Mouse (Mus musculus) ovary, postnatal 36 days (tissue): ENCODE data around the gene Col6a6.
"Not testable (repeated sequence)": the region's sequence is repeated elsewhere in the genome, so short reads cannot be mapped to it uniquely, and the experiment has no call there.

ENCODE experiments used
- DNase-seq: peaks from one replicate; pipeline ENCODE4 v3.0.0; 2022; ENCODE audit warnings: low spot score, mixed read lengths

The Col6a6 gene

GRCm38 (mm10) chr9:105665269-105665668, 162.7 kb downstream of the Col6a6 start:
- no peak for DNase-seq

GRCm38 (mm10) chr9:105659877-105660276, 168.1 kb downstream of the Col6a6 start:
- no peak for DNase-seq

DNA sequence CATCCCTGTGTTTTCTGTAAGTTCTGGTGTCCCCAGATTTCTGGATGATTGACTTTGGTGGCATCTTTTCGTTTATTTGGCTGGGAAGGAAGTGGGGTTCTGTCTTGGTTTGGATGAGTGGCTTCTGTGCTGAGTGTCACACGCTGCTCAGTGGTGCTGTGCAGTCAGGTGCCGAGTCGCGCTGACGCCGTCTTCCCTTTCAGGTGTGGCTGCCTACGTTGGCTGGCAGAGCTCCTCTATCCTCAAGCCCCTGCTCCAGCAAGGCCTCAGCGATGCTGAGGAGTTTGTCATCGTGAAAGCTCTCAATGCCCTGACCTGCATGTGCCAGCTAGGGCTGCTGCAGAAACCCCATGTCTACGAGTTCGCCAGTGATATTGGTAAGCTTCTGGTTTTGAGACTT, 169.7 kb downstream of the Col6a6 start:
- no peak for DNase-seq

DNA sequence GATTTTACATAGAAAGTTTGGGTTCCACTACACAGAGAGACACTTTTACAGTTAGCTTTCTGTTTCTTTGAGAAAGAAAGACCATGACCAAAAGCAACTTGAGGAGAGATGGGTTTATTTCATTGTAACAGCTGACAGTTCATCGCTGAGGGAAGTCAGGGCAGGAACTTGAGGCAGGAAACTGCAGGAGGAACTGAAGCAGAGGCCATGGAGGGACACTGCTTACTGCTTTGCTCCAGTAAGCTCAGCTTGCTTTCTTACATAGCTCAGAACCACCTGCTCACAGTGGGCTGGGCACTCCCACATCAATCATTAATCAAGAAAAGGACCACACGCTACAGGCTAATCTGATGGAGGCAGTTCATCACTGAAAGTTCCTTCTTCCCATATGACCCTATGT, 171.8 kb downstream of the Col6a6 start:
- no peak for DNase-seq

DNA sequence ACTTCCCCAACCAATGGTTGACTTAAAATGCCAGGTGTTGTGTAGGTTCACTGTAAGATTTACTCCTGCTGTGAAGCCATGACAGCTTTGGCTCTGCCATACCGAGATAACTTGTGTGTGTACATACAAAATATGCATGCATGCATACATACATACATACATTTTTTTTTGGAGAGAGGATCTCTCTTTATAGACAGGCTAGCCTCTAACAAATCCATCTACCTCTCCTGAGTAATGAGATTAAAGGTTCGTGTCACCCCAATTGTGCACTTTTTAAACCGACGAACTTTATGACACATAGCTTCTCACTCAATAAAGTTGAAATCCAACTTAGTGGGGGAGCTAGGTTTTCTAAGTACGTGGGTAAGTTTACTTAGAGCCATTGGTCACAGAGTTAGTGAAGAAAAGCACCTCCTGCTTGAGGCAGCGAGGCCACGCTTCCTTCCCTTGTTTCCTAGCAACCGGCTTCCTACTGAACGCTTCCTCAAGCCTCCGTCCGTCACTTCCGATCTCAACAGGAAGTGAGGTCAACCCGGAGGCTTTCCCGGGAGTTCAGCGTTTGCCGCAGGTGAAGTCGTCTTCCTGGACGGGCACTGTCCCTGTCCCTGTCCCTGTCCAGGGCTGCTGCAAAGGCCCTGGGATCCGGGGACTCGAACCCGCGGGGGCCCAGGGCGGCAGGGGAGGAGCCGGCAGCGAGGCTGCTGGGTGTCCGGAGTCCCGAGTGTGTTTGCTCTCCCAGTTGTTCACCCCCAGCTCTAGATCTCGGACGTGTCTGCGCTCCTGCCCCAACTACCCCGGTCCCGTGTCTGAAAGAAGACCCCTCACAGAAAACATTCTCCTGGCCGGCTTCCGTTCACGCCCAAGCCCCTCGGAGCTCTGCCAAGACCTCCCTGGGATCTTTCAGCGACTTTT, 185.2 kb downstream of the Col6a6 start, which contains the start of gene Pik3r4:
Gene Pik3r4, plus strand, starts transcription at position 519 of the 912 bp plus-strand sequence.
- DNase-seq = peak; percentile 73

DNA sequence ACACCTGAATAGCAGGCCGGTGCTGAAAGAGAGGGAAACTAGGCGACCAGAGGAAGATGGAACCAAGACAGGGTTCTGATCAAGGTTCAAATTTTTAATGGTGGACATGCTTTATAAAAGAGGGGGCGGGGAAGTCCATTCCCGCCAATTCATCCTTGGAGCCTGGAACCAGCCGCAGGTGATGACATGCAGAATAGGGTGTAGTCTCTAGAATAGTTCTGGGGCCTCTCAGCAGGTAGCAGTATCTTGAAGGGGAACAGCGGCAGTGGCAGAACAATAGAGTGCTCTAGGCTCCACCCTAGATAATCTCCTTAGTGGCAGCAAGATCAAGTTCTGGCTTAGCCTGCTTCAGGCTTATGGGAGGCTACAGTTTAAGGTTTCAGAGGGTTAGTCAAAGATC, 186.6 kb downstream of the Col6a6 start:
- DNase-seq = not testable (repeated sequence)
